Mouse (Mus musculus) neural tube, embryonic 13.5 days (tissue): ENCODE data around the gene Mospd3. TPM values are rescaled to one million over a fixed set of nuclear protein-coding genes. Genes with fewer than 3 reads are reported as not detected.
A peak's percentile ranks its signal among the peaks of the same experiment; 100 is the strongest.

Experiments used
- ATAC-seq: fragments of 200-750 bp; cut with Nextera tagmentation; 2 replicates; pipeline ENCODE4 v1.8.0; 2017; ENCODE audit warnings: low read depth, mild to moderate bottlenecking, moderate TSS enrichment, moderate library complexity
- H3K27ac ChIP-seq: fragments of 300-500 bp; sonication (generic); replicated peaks from 2 replicates; pipeline ENCODE4 v1.5.1; 2015; ENCODE audit warnings: moderate library complexity, mild to moderate bottlenecking, inconsistent platforms
- H3K27me3 ChIP-seq: fragments of 300-500 bp; sonication (generic); 2 replicates; pipeline ENCODE4 v1.6.1; 2015; ENCODE audit warnings: mild to moderate bottlenecking, inconsistent platforms
- H3K36me3 ChIP-seq: fragments of 300-500 bp; sonication (generic); 2 replicates; pipeline ENCODE4 v1.6.1; 2015; ENCODE audit warnings: mild to moderate bottlenecking, inconsistent platforms
- H3K4me1 ChIP-seq: fragments of 300-500 bp; sonication (generic); replicated peaks from 2 replicates; pipeline ENCODE4 v1.6.1; 2015; ENCODE audit warnings: inconsistent platforms
- H3K4me2 ChIP-seq: fragments of 300-500 bp; sonication (generic); 2 replicates; pipeline ENCODE4 v1.6.1; 2015; ENCODE audit warnings: inconsistent platforms, mild to moderate bottlenecking, moderate library complexity
- H3K4me3 ChIP-seq: fragments of 300-500 bp; sonication (generic); 2 replicates; pipeline ENCODE4 v1.5.1; 2015; ENCODE audit warnings: mild to moderate bottlenecking, inconsistent platforms
- H3K9ac ChIP-seq: fragments of 300-500 bp; sonication (generic); 2 replicates; pipeline ENCODE4 v1.6.1; 2015; ENCODE audit warnings: moderate library complexity, mild to moderate bottlenecking, inconsistent platforms
- H3K9me3 ChIP-seq: fragments of 300-500 bp; sonication (generic); 2 replicates; pipeline ENCODE4 v1.6.1; 2016; ENCODE audit warnings: inconsistent platforms
- WGBS: fragments of 180-500 bp; shearing (Covaris S2); methylation state at CpG from one replicate; pipeline ENCODE4 v1.1.7; 2015; 5-methylcytosine and 5-hydroxymethylcytosine counted together
- polyA plus RNA-seq: library from polyadenylated mRNA; unstranded; fragments of >200 nt; fragmentation: Nextera tagmentation; extraction: Ambion mirVana; gene quantifications from 2 replicates; pipeline ENCODE4 v1.2.1, GENCODE M21; 2015

Mospd3 gene
- polyA plus RNA-seq, 1 experiment from 2014 or later = 58.1 TPM

- no peaks in the 10 kb centered on the region for H3K9me3 ChIP-seq
- no peak overlapping the region for H3K4me3 ChIP-seq
- no peak overlapping the region for H3K27ac ChIP-seq
- WGBS = 63% methylated on average over 7 of the region's 7 CpGs
- no peak overlapping the region for H3K9ac ChIP-seq
- H3K36me3 ChIP-seq = peaks cover 26% of the 10 kb centered on the region
- peaks cover 8% of the 10 kb centered on the region for H3K27me3 ChIP-seq
- no peak overlapping the region for H3K4me2 ChIP-seq
- ATAC-seq = no peak
- H3K4me1 ChIP-seq = 0 out of 2 replicates have a peak, but pooled peaks cover 6% of the 10 kb centered on the region
Measured at GRCm38 (mm10) chr5:137570181-137570580, 30.7 kb downstream of the Mospd3 start.

DNA sequence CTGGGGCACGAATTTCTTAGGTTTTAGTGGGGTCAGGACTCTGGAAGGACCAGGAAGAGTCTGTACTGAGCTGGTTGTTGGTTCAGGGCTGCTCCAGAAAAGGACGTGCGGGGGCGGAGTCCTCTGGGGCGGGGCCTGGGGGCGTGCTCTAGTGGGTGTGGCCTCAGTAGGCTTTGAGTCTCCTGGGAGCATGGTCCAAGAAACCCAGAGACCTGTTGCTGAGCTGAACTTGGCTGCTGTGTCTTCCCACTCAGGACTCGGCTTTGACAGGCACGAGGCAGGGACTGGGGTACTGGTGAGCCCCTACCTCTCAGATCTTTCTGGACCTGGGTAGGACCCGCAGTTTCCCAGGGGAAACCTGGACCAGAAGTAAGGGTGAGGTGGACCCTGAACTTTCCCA is 31.2 kb downstream of the Mospd3 start, which contains the start of gene Tfr2:
TSS of gene Tfr2 (plus strand) at position 176 of the 400 bp plus-strand sequence.
- no peak for ATAC-seq
- H3K27ac ChIP-seq = no peak within 1 kb of the TSS
- 0 out of 2 replicates have a peak, but pooled peaks cover 5% of the 10 kb centered on the region for H3K4me1 ChIP-seq
- peaks cover 6% of the 10 kb centered on the region; the same call in 1 of the 2 replicates for H3K27me3 ChIP-seq
- H3K9me3 ChIP-seq = no peaks in the 10 kb centered on the region
- no peak within 1 kb of the TSS for H3K4me2 ChIP-seq
- WGBS = 30% methylated on average over 9 of the region's 9 CpGs
- H3K36me3 ChIP-seq = peaks cover 31% of the 10 kb centered on the region
- H3K9ac ChIP-seq = no peak within 1 kb of the TSS
- H3K4me3 ChIP-seq = no peak within 1 kb of the TSS

DNA sequence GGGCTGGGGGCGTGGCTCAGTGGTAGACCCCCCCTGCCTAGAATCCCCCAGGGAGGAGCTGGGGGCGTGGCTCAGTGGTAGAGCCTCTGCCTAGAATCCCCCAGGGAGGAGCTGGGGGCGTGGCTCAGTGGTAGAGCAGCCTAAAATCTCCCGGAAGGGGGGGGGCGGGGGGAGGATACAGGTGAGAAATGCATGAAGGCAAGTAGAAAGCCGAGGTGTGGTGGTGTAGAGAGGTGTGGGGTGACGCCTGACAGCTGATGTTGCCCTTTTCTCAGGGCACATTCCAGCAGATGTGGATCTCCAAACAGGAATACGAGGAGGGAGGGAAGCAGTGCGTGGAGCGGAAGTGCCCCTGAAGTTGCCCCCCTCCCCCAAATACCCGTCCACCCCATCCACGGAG is 31.8 kb downstream of the Mospd3 start:
- peaks cover 36% of the 10 kb centered on the region for H3K36me3 ChIP-seq
- no peak overlapping the region for H3K4me2 ChIP-seq
- ATAC-seq = no peak
- H3K4me3 ChIP-seq = no peak overlapping the region
- H3K4me1 ChIP-seq = no peaks in the 10 kb centered on the region
- peaks cover 6% of the 10 kb centered on the region; the same call in 1 of the 2 replicates for H3K27me3 ChIP-seq
- H3K9ac ChIP-seq = no peak overlapping the region
- H3K9me3 ChIP-seq = no peaks in the 10 kb centered on the region
- 75% methylated on average over 12 of the region's 12 CpGs for WGBS
- H3K27ac ChIP-seq = no peak overlapping the region

DNA sequence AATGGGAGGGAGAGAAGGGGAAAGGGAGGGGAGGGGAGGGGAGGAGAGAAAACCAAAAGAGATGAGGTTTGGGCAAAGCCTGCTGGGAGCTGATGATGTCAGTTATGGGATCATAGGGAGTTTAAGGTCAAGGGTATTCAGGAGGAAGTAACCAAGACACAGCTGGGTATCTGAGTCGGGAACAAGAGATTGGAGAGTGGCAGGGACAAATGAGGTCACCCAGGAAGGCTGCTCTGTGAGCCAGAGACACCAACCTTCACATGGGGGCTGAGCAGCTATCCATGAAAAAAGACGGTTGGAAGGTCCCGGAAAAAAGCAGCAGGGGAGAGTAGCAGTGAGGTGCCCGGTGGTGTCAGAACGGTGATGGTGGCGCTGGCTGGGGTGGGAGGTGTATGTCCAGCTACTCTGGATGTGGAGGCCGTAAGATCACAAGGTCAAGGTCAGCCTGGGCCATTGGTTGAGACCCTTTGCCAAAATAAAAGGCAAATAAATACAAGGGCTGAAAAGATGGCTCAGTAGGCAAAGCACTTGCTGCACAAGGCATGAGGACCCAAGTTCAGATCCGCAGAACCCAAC is 32.5 kb downstream of the Mospd3 start:
- 83% methylated on average over 8 of the region's 8 CpGs for WGBS
- no peak for ATAC-seq
- Histone ChIP-seq H3K27ac (no peak overlapping the region), H3K4me3 (no peak overlapping the region), H3K4me1 (no peaks in the 10 kb centered on the region), H3K9ac (no peak overlapping the region), H3K4me2 (no peak overlapping the region), H3K9me3 (no peaks in the 10 kb centered on the region), H3K27me3 (peaks cover 6% of the 10 kb centered on the region; the same call in 1 of the 2 replicates), H3K36me3 (peaks cover 36% of the 10 kb centered on the region)

- 94% methylated on average over 5 of the region's 5 CpGs for WGBS
- H3K27me3 ChIP-seq = no peaks in the 10 kb centered on the region
- ATAC-seq = no peak
- H3K36me3 ChIP-seq = peaks cover 36% of the 10 kb centered on the region
- H3K4me3 ChIP-seq = no peak overlapping the region
- H3K27ac ChIP-seq = no peak overlapping the region
- H3K9ac ChIP-seq = no peak overlapping the region
- H3K4me2 ChIP-seq = no peak overlapping the region
- no peaks in the 10 kb centered on the region for H3K9me3 ChIP-seq
- H3K4me1 ChIP-seq = no peaks in the 10 kb centered on the region
Measured at GRCm38 (mm10) chr5:137566416-137566815, 34.4 kb downstream of the Mospd3 start.

- Histone ChIP-seq H3K9ac (no peak overlapping the region), H3K36me3 (peaks cover 36% of the 10 kb centered on the region), H3K9me3 (no peaks in the 10 kb centered on the region), H3K4me2 (no peak overlapping the region), H3K27me3 (no peaks in the 10 kb centered on the region), H3K4me1 (no peaks in the 10 kb centered on the region), H3K4me3 (no peak overlapping the region), H3K27ac (no peak overlapping the region)
- WGBS = 71% methylated on average over 6 of the region's 6 CpGs
- ATAC-seq = no peak
Measured at GRCm38 (mm10) chr5:137565744-137566143, 35.1 kb downstream of the Mospd3 start.

GRCm38 (mm10) chr5:137562965-137563364 is 37.9 kb downstream of the Mospd3 start:
- H3K9ac ChIP-seq = no peak overlapping the region
- no peak overlapping the region for H3K27ac ChIP-seq

GRCm38 (mm10) chr5:137561556-137561955 is 39.3 kb downstream of the Mospd3 start:
- Histone ChIP-seq H3K9ac (no peak overlapping the region), H3K36me3 (peaks cover 28% of the 10 kb centered on the region), H3K9me3 (no peaks in the 10 kb centered on the region), H3K4me3 (no peak overlapping the region), H3K4me2 (no peak overlapping the region), H3K4me1 (no peaks in the 10 kb centered on the region), H3K27me3 (no peaks in the 10 kb centered on the region; the same call in 1 of the 2 replicates), H3K27ac (no peak overlapping the region)
- ATAC-seq = no peak
- 61% methylated on average over 6 of the region's 6 CpGs for WGBS

More at GRCm38 (mm10) chr5:137562965-137563364, 37.9 kb downstream of the Mospd3 start:
- peaks cover 40% of the 10 kb centered on the region for H3K36me3 ChIP-seq
- H3K4me2 ChIP-seq = no peak overlapping the region
- WGBS = 79% methylated on average over 10 of the region's 10 CpGs
- H3K27me3 ChIP-seq = no peaks in the 10 kb centered on the region; the same call in 1 of the 2 replicates
- H3K4me1 ChIP-seq = no peaks in the 10 kb centered on the region
- H3K9me3 ChIP-seq = no peaks in the 10 kb centered on the region
- ATAC-seq = no peak
- H3K4me3 ChIP-seq = no peak overlapping the region

- WGBS = 48% methylated on average over 11 of the region's 11 CpGs
Measured at GRCm38 (mm10) chr5:137553898-137554297, 47.0 kb downstream of the Mospd3 start.

DNA sequence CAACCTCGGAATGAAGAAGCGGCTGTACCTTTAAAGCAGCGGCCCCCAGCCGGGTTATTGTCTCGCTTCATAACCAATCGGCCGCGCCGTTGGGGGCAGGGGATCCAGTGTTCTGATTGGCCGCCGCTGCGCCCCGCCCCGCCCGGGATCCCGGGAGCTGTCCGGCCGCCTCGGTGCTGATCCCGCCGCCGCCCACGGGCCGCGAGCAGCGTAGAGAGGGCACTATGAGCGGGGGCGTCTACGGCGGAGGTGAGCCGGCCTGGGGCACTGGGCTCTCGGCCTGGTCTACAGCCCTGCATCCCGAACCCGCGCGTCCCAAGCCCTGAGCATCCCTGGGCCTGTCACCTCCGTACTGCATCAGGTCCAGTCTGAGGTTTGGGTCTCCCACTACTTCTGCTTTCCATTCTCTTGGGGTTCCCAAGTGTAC is 47.4 kb downstream of the Mospd3 start, which contains the start of gene Actl6b:
TSS of gene Actl6b (plus strand) at position 107 of the 427 bp plus-strand sequence.
- peak; percentile 95 for ATAC-seq
- Histone ChIP-seq H3K4me3 (peak within 1 kb of the TSS; percentile 68), H3K4me1 (peaks cover 27% of the 10 kb centered on the region), H3K27me3 (peaks cover 4% of the 10 kb centered on the region), H3K9ac (peak within 1 kb of the TSS; percentile 89), H3K27ac (peak within 1 kb of the TSS; percentile 83), H3K9me3 (no peaks in the 10 kb centered on the region), H3K4me2 (peak within 1 kb of the TSS; percentile 69), H3K36me3 (no peaks in the 10 kb centered on the region)
- 1% methylated on average over 35 of the region's 37 CpGs for WGBS

More at GRCm38 (mm10) chr5:137553898-137554297, 47.0 kb downstream of the Mospd3 start:
- Histone ChIP-seq H3K4me2 (peak overlapping the region; percentile 69), H3K9me3 (no peaks in the 10 kb centered on the region), H3K36me3 (no peaks in the 10 kb centered on the region), H3K4me1 (peaks cover 27% of the 10 kb centered on the region), H3K27ac (peak overlapping the region; percentile 83), H3K27me3 (peaks cover 4% of the 10 kb centered on the region), H3K9ac (peak overlapping the region; percentile 89), H3K4me3 (peak overlapping the region; percentile 68)
- peak; percentile 54 for ATAC-seq

- H3K9ac ChIP-seq = peak overlapping the region; percentile 89
- no peaks in the 10 kb centered on the region for H3K9me3 ChIP-seq
- H3K27ac ChIP-seq = peak overlapping the region; percentile 83
- peaks cover 27% of the 10 kb centered on the region for H3K4me1 ChIP-seq
- 23% methylated on average over 6 of the region's 6 CpGs for WGBS
- peak; percentile 75 for ATAC-seq
- peak overlapping the region; percentile 68 for H3K4me3 ChIP-seq
- H3K36me3 ChIP-seq = no peaks in the 10 kb centered on the region
- H3K27me3 ChIP-seq = peaks cover 4% of the 10 kb centered on the region; the same call in 1 of the 2 replicates
- H3K4me2 ChIP-seq = peak overlapping the region; percentile 69
Measured at GRCm38 (mm10) chr5:137553000-137553399, 47.9 kb downstream of the Mospd3 start.

- Histone ChIP-seq H3K4me3 (no peak overlapping the region), H3K4me1 (peaks cover 27% of the 10 kb centered on the region), H3K27ac (no peak overlapping the region), H3K27me3 (peaks cover 4% of the 10 kb centered on the region; the same call in 1 of the 2 replicates), H3K36me3 (no peaks in the 10 kb centered on the region), H3K9ac (no peak overlapping the region), H3K9me3 (no peaks in the 10 kb centered on the region), H3K4me2 (no peak overlapping the region)
- no peak for ATAC-seq
- WGBS = 81% methylated on average over 5 of the region's 5 CpGs
Measured at GRCm38 (mm10) chr5:137551119-137551518, 49.7 kb downstream of the Mospd3 start.
